Mouse (Mus musculus) neural tube, embryonic 12.5 days (tissue): ENCODE data around the gene 3830406C13Rik. TPM values are rescaled to one million over a fixed set of nuclear protein-coding genes. Genes with fewer than 3 reads are reported as not detected.

ENCODE experiments used
- ATAC-seq: fragments of 200-750 bp; cut with Nextera tagmentation; 2 replicates; pipeline ENCODE4 v1.8.0; 2017; ENCODE audit warnings: low read depth, mild to moderate bottlenecking, moderate TSS enrichment, moderate library complexity; ENCODE audit not compliant: low FRiP score
- H3K27ac ChIP-seq: fragments of 300-500 bp; sonication (generic); 2 replicates; pipeline ENCODE4 v1.5.1; 2016
- H3K27me3 ChIP-seq: fragments of 300-500 bp; sonication (generic); replicated peaks from 2 replicates; pipeline ENCODE4 v1.6.1; 2016; ENCODE audit warnings: mild to moderate bottlenecking
- H3K36me3 ChIP-seq: fragments of 300-500 bp; sonication (generic); 2 replicates; pipeline ENCODE4 v1.6.1; 2016; ENCODE audit warnings: mild to moderate bottlenecking
- H3K4me1 ChIP-seq: fragments of 300-500 bp; sonication (generic); 2 replicates; pipeline ENCODE4 v1.6.1; 2016
- H3K4me2 ChIP-seq: fragments of 300-500 bp; sonication (generic); replicated peaks from 2 replicates; pipeline ENCODE4 v1.6.1; 2016; ENCODE audit warnings: mild to moderate bottlenecking
- H3K4me3 ChIP-seq: fragments of 300-500 bp; sonication (generic); 2 replicates; pipeline ENCODE4 v1.5.1; 2016
- H3K9ac ChIP-seq: fragments of 300-500 bp; sonication (generic); 2 replicates; pipeline ENCODE4 v1.6.1; 2016; ENCODE audit warnings: mild to moderate bottlenecking
- H3K9me3 ChIP-seq: fragments of 300-500 bp; sonication (generic); 2 replicates; pipeline ENCODE4 v1.6.1; 2016; ENCODE audit warnings: mild to moderate bottlenecking
- WGBS: fragments of 180-500 bp; shearing (Covaris S2); methylation state at CpG from one replicate; pipeline ENCODE4 v1.1.7; 2016; 5-methylcytosine and 5-hydroxymethylcytosine counted together
- polyA plus RNA-seq: library from polyadenylated mRNA; unstranded; fragments of >200 nt; fragmentation: Nextera tagmentation; extraction: Ambion mirVana; gene quantifications from 2 replicates; pipeline ENCODE4 v1.2.1, GENCODE M21; 2016

3830406C13Rik gene
- polyA plus RNA-seq, 1 experiment from 2014 or later, result 30.3 TPM

DNA sequence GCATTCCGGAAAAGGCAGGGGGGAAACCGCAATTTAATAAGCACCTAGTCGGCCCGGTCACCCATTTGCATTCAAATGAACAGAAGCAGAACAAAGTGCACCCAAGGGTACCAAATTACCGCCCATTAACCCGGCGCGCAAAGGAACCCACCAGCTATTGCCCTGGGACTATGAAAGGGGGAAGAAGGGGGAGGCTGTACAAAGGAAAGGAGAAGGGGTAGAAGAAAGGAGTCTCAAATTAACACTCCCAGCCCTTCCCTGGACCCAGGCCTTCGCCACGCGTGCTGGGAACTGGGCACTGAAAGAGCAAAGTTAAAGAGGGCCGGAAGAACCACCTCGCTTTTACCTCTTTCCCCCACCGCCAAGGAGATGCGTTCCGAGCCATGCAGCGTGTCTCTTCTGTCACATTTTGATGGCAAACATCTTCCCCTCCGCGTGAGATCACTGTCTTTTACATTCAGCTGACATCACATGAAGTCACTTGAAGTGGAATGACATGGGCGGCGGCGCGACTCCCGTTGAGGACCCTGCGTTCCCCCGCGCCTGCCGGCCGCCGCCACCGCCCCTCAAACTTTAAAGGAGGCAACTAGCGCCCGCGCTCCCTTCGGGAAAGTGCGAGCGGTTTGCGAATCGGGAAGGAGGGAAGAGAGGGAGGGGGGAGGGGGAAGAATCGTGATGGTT is 61.4 kb downstream of the 3830406C13Rik start:
- H3K9me3 ChIP-seq, result no peaks in the 10 kb centered on the region
- H3K27ac ChIP-seq, result no peak overlapping the region
- H3K4me1 ChIP-seq, result peaks cover 12% of the 10 kb centered on the region
- under 1% methylated on average over 40 of the region's 40 CpGs for WGBS
- no peak for ATAC-seq
- H3K9ac ChIP-seq, result no peak overlapping the region
- peaks cover 100% of the 10 kb centered on the region for H3K27me3 ChIP-seq
- H3K4me3 ChIP-seq, result no peak overlapping the region
- H3K36me3 ChIP-seq, result no peaks in the 10 kb centered on the region
- H3K4me2 ChIP-seq, result peak overlapping the region; percentile 41

DNA sequence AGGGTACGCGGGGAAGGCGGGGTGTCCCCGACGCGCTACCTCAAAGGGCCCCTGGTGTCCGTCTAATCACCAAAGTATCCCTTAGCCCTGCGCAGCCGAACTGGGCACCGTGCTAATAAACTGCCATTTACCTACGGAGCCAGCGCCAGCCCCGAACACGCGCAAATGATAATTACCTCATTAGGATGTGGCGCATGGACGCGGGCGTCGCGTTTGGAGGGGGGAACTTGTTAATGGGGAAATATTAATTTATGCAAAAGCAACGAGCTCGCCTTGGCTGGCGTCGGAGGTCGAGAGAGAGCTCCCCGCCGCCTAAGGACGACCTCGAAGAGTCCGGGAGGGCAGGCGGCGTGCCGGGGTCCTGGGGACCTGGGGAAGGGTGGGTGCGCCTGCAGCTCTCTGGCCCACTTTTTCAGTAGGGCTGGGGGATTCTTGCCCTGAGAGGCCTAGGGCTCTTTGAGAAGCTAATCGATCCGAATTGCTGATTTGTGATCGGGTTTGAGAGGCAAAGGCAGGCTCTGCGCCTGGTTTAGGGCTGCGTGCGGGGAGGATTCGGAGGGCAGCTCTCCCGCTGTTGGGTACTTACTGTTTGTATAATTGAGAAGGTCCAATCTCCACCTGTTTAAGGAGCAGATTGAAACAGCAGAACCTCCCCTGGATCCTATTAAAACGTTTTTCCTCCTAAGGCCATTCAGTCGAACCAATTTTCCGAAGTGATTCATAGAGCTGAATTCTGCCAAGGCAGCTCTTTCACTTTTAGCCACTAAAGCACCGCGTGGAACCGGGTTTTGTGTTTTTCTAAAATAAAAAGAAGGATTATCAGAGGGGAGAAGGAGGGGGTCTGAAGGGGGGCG is 62.3 kb downstream of the 3830406C13Rik start:
- no peak for ATAC-seq
- H3K9me3 ChIP-seq, result no peaks in the 10 kb centered on the region
- no peak overlapping the region; the same call in 1 of the 2 replicates for H3K4me3 ChIP-seq
- H3K27me3 ChIP-seq, result peaks cover 100% of the 10 kb centered on the region
- no peaks in the 10 kb centered on the region for H3K36me3 ChIP-seq
- no peak overlapping the region for H3K27ac ChIP-seq
- under 1% methylated on average over 50 of the region's 50 CpGs for WGBS
- peak overlapping the region; percentile 9 for H3K4me2 ChIP-seq
- peaks cover 12% of the 10 kb centered on the region for H3K4me1 ChIP-seq
- no peak overlapping the region for H3K9ac ChIP-seq

- Histone ChIP-seq H3K4me2 (no peak overlapping the region; the same call in 1 of the 2 replicates), H3K9me3 (no peaks in the 10 kb centered on the region), H3K4me3 (no peak overlapping the region), H3K27me3 (peaks cover 100% of the 10 kb centered on the region), H3K36me3 (no peaks in the 10 kb centered on the region), H3K27ac (no peak overlapping the region), H3K4me1 (peaks cover 12% of the 10 kb centered on the region), H3K9ac (no peak overlapping the region)
- ATAC-seq, result no peak
- WGBS, result under 1% methylated on average over 26 of the region's 26 CpGs
Observed at GRCm38 (mm10) chr14:12346865-12347600, 63.1 kb downstream of the 3830406C13Rik start.

DNA sequence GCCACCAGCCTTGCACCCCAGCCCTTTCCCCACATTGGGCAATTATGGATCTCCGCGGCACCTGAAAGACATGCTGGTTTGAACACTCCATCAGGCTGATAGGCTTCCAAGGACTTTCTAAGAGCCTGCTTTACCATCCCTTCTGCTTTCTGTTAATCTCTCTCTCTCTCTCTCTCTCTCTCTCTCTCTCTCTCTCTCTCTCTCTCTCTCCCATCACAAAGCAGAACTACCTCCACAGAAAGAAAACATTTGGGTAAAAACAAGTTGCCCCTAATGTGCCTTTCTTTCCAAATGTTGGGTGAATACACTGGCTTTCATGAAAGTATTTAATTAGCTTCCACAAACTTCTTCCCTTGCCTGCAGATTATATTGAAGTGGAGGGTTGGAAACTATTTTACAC is 64.1 kb downstream of the 3830406C13Rik start, which contains the start of gene Fezf2:
Fezf2 (minus strand) TSS at position 101 of the 400 bp plus-strand sequence.
- no peak within 1 kb of the TSS for H3K4me2 ChIP-seq
- H3K4me3 ChIP-seq, result no peak within 1 kb of the TSS

GRCm38 (mm10) chr14:12349334-12350090 is 65.5 kb downstream of the 3830406C13Rik start:
- no peak overlapping the region for H3K9ac ChIP-seq
- no peak overlapping the region for H3K27ac ChIP-seq
- H3K4me2 ChIP-seq, result no peak overlapping the region
- H3K9me3 ChIP-seq, result no peaks in the 10 kb centered on the region
- WGBS, result 6% methylated on average over 15 of the region's 15 CpGs
- H3K36me3 ChIP-seq, result no peaks in the 10 kb centered on the region
- no peak overlapping the region for H3K4me3 ChIP-seq
- H3K27me3 ChIP-seq, result peaks cover 97% of the 10 kb centered on the region
- ATAC-seq, result no peak; the same call in 1 of the 2 replicates
- H3K4me1 ChIP-seq, result peaks cover 10% of the 10 kb centered on the region

More for the DNA sequence above, 64.1 kb downstream of the 3830406C13Rik start, which contains the start of gene Fezf2:
- Histone ChIP-seq H3K9me3 (no peaks in the 10 kb centered on the region), H3K27me3 (peaks cover 98% of the 10 kb centered on the region), H3K36me3 (no peaks in the 10 kb centered on the region), H3K27ac (no peak within 1 kb of the TSS), H3K4me1 (peaks cover 12% of the 10 kb centered on the region), H3K9ac (no peak within 1 kb of the TSS)
- WGBS, result 0% methylated on average over 2 of the region's 2 CpGs
- no peak for ATAC-seq

- peaks cover 93% of the 10 kb centered on the region for H3K27me3 ChIP-seq
- no peaks in the 10 kb centered on the region for H3K36me3 ChIP-seq
- no peak overlapping the region for H3K9ac ChIP-seq
- H3K4me1 ChIP-seq, result peaks cover 2% of the 10 kb centered on the region; the same call in 1 of the 2 replicates
- H3K27ac ChIP-seq, result no peak overlapping the region
- no peak overlapping the region for H3K4me2 ChIP-seq
- ATAC-seq, result no peak
- WGBS, result 3% methylated on average over 16 of the region's 16 CpGs
- H3K4me3 ChIP-seq, result no peak overlapping the region
- H3K9me3 ChIP-seq, result no peaks in the 10 kb centered on the region
Observed at GRCm38 (mm10) chr14:12350271-12350916, 66.4 kb downstream of the 3830406C13Rik start.

Other genes with a start within 250 kb of the 3830406C13Rik start
- gene Gm49355, start 197 bp upstream of the 3830406C13Rik start, polyA plus RNA-seq, result 0.10 and 0.11 TPM in 2 replicates
- not detected in 2 replicates for gene Fezf2, start 64.0 kb downstream of the 3830406C13Rik start, polyA plus RNA-seq